Mouse (Mus musculus) telencephalon, adult 2 months (tissue): ENCODE measurements around the gene Tnrc6b.

ENCODE experiments used
- DNase-seq: peaks from one replicate; pipeline ENCODE4 v3.0.0-alpha.2; 2011; ENCODE audit warnings: low read depth, low spot score

Gene Tnrc6b

GRCm38 (mm10) chr15:80949431-80949830 lies 238.3 kb downstream of the Tnrc6b start:
- no peak for DNase-seq

GRCm38 (mm10) chr15:80950055-80950454 lies 238.9 kb downstream of the Tnrc6b start:
- peak; percentile 18 for DNase-seq

DNA sequence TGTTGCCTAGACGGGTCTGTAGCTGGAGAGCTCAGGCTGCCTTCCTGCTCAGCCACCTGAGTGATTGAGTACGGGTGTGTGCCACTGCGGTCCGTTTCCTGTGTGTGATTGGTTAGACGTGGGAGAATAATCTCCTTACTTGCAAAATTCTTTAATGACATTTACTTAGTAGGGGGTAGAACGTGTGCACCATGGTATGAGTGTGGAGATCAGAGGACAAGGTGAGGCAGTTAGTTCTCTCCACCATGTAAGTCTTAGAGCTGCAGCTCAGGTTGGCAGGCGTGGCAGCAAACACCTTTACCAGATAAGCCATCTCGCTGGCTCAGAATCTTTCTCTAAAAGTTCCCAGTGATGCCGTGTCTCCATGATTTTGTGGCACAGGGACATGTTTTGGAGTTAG lies 242.9 kb downstream of the Tnrc6b start:
- no peak for DNase-seq

DNA sequence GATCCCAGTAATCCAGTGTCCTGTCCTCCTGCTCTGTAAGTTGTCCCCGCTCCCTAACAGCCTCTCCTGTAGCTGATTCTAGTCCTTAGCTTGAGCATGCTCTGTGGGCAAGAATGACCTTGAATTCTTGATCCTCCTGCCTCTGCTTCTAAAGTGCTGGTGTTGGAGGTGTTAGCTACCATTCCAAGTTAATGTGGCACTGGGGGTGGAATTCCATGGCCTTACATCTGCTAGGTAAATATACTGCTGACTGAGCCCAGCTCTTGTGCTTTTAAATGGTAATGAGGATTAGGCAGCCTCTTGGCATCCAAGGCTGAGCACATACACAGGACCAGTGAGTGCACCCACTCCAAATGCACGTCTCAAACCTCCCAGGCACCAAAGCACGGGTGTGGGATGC lies 243.7 kb downstream of the Tnrc6b start:
- peak; percentile 19 for DNase-seq

- DNase-seq = peak; percentile 51
Measured at GRCm38 (mm10) chr15:80955836-80956438, 244.8 kb downstream of the Tnrc6b start.

DNA sequence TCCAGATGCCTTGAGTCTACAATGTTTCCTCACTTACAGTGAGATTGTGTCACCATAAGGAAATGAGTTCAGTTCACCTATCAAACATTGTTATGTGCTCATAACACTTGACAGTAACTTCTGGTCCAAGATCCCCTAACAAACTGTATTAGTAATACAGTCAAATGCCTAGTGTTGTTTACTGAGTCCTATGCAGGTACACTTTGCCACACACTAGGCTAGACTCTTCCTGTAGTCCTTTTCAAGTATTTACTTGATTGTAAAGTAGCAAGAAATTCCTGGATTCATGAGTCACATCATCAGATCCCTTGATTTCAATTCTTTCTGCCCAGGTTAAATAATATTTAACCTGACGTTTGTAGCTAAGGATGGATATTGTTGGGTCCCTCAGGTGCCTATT lies 258.3 kb downstream of the Tnrc6b start:
- DNase-seq = no peak

DNA sequence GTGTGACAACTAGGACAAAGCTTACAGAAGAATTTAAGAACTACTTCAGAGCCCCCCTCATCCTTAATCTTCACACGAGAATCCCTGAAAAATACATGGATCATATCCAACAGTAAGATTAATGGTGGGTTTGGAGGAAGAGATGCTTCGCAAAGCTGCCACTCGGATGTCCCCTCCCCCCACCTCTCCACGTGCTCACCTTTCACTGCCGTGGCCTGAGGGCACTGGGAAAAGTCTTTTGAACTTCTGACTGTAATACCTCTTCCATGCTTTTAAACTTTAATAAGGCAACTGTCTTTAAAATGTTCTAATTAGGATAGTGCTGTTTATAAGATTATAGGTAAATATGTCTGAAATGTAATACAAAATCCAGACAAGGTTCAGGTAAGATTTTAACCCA lies 263.2 kb downstream of the Tnrc6b start:
- no peak for DNase-seq

DNA sequence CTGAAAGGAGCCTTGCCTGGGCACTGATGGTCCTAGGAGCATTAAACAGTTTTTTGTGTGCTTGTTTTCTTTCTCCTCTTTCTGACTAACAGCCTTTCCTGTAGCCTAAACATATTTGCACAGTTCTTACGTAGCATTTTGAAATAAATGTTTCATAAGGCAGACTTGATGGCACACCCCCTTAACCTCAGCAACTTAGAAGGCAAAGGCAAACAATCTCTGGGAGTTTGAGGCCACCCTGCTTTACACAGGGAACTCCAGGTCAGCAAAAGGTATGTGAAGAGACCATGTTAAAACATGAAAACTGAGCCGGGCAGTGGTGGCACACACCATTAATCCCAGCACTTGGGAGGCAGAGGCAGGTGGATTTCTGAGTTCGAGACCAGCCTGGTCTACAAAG lies 264.6 kb downstream of the Tnrc6b start:
- no peak for DNase-seq

DNA sequence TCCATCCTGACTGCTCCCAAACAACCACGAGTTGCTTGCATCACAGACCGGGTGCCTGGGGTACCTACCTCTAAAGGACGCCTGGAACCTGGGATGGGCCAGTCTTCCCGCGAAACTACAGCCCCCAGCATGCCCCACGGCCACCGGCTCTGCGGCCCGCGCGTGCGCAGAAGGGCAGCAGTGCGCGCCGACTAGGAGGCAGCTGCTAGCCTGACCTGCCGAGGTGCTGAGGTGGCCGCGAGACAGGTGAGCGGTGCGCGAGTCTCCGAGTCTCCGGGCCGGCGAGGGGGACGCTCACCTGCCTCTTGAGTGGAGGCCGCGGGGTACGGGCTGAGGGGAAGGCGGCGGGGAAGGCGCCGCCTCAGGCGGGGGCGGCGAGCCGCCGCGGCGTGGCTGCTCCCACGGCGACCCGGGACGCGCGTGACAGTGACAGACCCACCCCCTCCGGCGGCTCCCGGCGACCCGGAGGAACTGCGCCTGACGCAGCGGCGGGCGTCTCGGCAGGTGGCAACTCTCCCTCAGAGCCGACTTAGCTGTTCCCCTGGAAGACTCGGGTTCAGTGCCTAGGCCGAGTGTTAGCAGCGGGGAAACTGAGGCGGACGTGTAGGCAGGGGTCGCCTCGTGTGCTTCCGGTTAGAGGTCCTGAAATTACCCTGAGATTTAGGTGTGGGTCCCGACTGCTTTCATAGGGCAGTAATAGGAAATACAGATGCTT lies 266.7 kb downstream of the Tnrc6b start, which contains the start of gene Sgsm3:
TSS of gene Sgsm3 (plus strand) at position 146 of the 715 bp plus-strand sequence.
- peak; percentile 71 for DNase-seq

- no peak for DNase-seq
Measured at GRCm38 (mm10) chr15:80979611-80980010, 268.5 kb downstream of the Tnrc6b start.

DNA sequence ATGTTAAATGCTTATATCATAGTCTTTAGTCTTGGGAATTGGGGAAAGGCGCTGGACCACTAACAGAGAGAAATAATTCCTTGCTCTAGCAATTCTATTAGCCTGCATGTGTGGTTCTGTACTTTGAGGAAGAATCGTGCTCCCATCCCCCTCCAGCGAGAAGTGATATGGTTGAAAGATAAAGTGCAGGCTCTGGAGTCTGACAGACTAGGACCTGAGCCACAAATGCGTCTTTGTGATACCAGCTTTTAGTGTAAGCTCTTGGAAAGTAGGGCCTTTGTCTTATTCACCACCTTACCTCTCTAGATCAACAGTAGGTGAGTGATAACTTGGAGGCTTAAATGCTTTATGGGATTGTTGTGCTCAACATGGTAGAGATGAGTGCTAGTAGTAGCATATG lies 270.1 kb downstream of the Tnrc6b start:
- DNase-seq = no peak

DNA sequence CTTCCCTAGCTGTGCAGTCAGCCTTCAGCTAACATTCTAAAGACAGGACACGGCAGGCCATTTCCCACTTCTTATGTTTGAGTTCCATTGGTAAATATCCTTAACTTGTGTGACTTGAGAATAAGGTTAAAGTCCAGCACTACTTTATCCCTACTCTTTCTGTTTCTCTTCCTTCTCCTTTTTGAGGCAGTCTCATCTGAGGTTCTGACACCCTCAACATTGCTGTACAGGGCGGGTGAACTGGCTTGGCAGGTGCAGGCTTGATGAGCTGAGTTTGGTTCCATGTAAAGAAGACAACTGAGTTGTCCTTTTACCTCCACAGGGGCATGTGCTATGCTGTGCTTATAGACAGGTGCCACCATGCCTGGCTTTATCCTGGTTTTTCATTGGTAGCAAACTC lies 272.2 kb downstream of the Tnrc6b start:
- no peak for DNase-seq

- no peak for DNase-seq
Measured at GRCm38 (mm10) chr15:80988331-80988730, 277.2 kb downstream of the Tnrc6b start.

- DNase-seq = no peak
Measured at GRCm38 (mm10) chr15:80989712-80990111, 278.6 kb downstream of the Tnrc6b start.
